Mouse (Mus musculus) cerebellum, adult 2 months (tissue): ENCODE data around the gene Il17re.

Experiments
- CTCF ChIP-seq: fragments of 200-500 bp; IDR thresholded peaks from 2 replicates; pipeline ENCODE4 v1.5.1; 2011; ENCODE audit warnings: low read depth, mild to moderate bottlenecking, control low read depth, low read length, moderate library complexity, borderline replicate concordance; ENCODE audit not compliant: insufficient read depth
- POLR2A ChIP-seq: fragments of 200-500 bp; IDR thresholded peaks from 2 replicates; pipeline ENCODE4 v1.6.1; 2011; ENCODE audit warnings: low read length, control low read depth, borderline replicate concordance; ENCODE audit not compliant: insufficient read depth

DNA sequence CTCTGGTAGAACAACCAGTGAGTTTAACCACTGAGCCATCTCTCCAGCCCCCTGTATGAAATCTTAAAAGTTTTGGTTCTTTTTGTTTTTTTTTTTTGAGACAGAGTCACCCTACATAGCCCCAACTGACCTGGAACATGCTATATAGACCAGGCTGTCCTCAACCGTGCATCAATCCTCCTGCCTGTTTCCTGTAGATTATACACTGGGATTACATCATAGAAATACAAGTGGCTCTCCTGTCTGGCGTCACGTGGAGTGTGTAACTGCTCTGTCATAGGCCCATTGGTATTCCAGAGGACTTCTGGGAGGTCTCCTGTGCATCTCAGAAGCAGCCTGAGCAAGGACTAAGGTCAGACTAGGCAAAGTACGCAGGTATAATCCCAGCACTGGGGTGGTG, 35.3 kb upstream of the Il17re start:
- TF ChIP-seq POLR2A (no peak), CTCF (no peak)
